Comparison of ENCODE assay signal across 9 mouse cellular contexts in the genomic region with DNA sequence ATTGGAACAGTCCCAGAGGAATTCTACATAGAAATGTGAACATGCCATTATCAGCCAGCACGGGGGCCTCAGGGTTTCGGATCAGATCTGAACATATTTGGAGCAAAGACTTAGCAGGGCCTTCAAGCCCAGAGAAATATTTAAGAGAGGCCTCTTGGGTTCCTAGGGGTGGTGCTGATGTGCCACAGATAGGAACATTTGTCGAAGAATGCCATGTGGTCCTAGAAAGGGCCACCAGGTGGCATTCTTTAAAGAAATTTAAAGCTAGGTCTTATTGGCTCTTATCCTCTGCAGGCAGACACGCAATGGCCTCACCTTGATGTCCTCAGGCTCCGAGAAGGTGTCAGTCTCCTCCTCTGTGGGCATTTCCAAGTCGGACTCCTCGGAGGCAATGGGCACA. TPM values are rescaled to one million over a fixed set of nuclear protein-coding genes. Genes with fewer than 3 reads are reported as not detected.
A peak's percentile ranks its signal among the peaks of the same experiment; 100 is the strongest.
DNase-seq lines count a peak whose midpoint lies in the region; ATAC-seq and TF ChIP-seq lines count a peak whose summit lies in the region.
"Had no signal": no experiment of that assay in that cellular context is flagged by ENCODE, and none has a peak within 500 bp of the region (broad histone marks: within the 10 kb centered on the region; RNA-seq: fewer than 3 reads in every experiment).

No protein-coding gene starts in this region.

- H3K4me1 ChIP-seq in intestine, postnatal 0 days (replicated peaks; ENCODE audit: control insufficient read depth, insufficient read depth, low read length) = no peaks in the 10 kb centered on the region
- 0 out of 2 replicates have a peak, but pooled peaks cover 2% of the 10 kb centered on the region for H3K4me1 ChIP-seq in intestine, embryonic 15.5 days (replicated peaks)
- peaks cover 25% of the 10 kb centered on the region for H3K4me1 ChIP-seq in E14TG2a.4 (replicated peaks; ENCODE audit: low read depth, low read length)
- H3K4me1 ChIP-seq in bone marrow macrophage, adult 2 months (ENCODE audit: control insufficient read depth, insufficient read depth, low read length) = peaks cover 9% of the 10 kb centered on the region
- H3K4me1 ChIP-seq in heart, embryonic 15.5 days (replicated peaks) = peaks cover 33% of the 10 kb centered on the region

- no peaks in the 10 kb centered on the region for H3K27me3 ChIP-seq in intestine, postnatal 0 days (replicated peaks; ENCODE audit: control insufficient read depth, insufficient read depth, low read length)
- H3K27me3 ChIP-seq in intestine, embryonic 15.5 days (replicated peaks) = no peaks in the 10 kb centered on the region
- peaks cover 25% of the 10 kb centered on the region for H3K27me3 ChIP-seq in E14TG2a.4 (ENCODE audit: insufficient read depth, low read length)
- H3K27me3 ChIP-seq in heart, embryonic 15.5 days = no peaks in the 10 kb centered on the region
- H3K27me3 ChIP-seq: limb, embryonic 12.5 days had no signal

- H3K4me2 ChIP-seq in intestine, postnatal 0 days (replicated peaks; ENCODE audit: low read depth) = no peak overlapping the region
- no peak overlapping the region for H3K4me2 ChIP-seq in intestine, embryonic 15.5 days (replicated peaks)
- peak overlapping the region; percentile 14; the same call in 1 of the 2 replicates for H3K4me2 ChIP-seq in heart, embryonic 15.5 days
- H3K4me2 ChIP-seq: limb, embryonic 12.5 days had no signal

- TF ChIP-seq POLR2A in bone marrow macrophage, adult 2 months (IDR thresholded peaks at IDR 0.05; ENCODE audit: borderline replicate concordance, low read depth, low read length) = no peak

- peak; percentile 71 for TF ChIP-seq CTCF in intestine, postnatal 0 days (IDR thresholded peaks at IDR 0.05; ENCODE audit: low read depth)
- peak; percentile 26 for TF ChIP-seq CTCF in E14TG2a.4 (conservative IDR thresholded peaks at IDR 0.05; ENCODE audit: low read length)
- TF ChIP-seq CTCF in bone marrow macrophage, adult 2 months (IDR thresholded peaks at IDR 0.05; ENCODE audit: low read depth, low read length) = peak; percentile 53; the same call in 1 of the 2 replicates

- H3K9ac ChIP-seq in intestine, postnatal 0 days (ENCODE audit: low read depth, low read length) = no peak overlapping the region
- H3K9ac ChIP-seq in intestine, embryonic 15.5 days = no peak overlapping the region
- no peak overlapping the region for H3K9ac ChIP-seq in heart, embryonic 15.5 days
- H3K9ac ChIP-seq: limb, embryonic 12.5 days had no signal

- 47% methylated on average over 7 of the region's 7 CpGs for WGBS in intestine, postnatal 0 days
- 48% methylated on average over 7 of the region's 7 CpGs for WGBS in intestine, embryonic 15.5 days
- WGBS in heart, embryonic 15.5 days = 40% methylated on average over 7 of the region's 7 CpGs

- no peak for ATAC-seq in intestine, postnatal 0 days
- ATAC-seq in intestine, embryonic 15.5 days = no peak
- ATAC-seq in heart, embryonic 15.5 days (replicated peaks; ENCODE audit: insufficient number of reproducible peaks, insufficient read depth, low FRiP score, low read depth) = 0 out of 2 replicates have a peak, but pooled peaks have one; percentile 3

- H3K36me3 ChIP-seq in intestine, postnatal 0 days (ENCODE audit: control insufficient read depth, insufficient read depth) = no peaks in the 10 kb centered on the region
- no peaks in the 10 kb centered on the region for H3K36me3 ChIP-seq in intestine, embryonic 15.5 days
- no peaks in the 10 kb centered on the region for H3K36me3 ChIP-seq in E14TG2a.4 (ENCODE audit: insufficient read depth, low read length)
- no peaks in the 10 kb centered on the region for H3K36me3 ChIP-seq in heart, embryonic 15.5 days
- H3K36me3 ChIP-seq: limb, embryonic 12.5 days had no signal

- H3K27ac ChIP-seq in intestine, postnatal 0 days (ENCODE audit: low read depth, low read length) = no peak overlapping the region
- H3K27ac ChIP-seq in intestine, embryonic 15.5 days = no peak overlapping the region
- H3K27ac ChIP-seq in bone marrow macrophage, adult 2 months (ENCODE audit: insufficient read depth, low read depth, low read length) = no peak overlapping the region
- peak overlapping the region; percentile 75 for H3K27ac ChIP-seq in heart, embryonic 15.5 days
- H3K27ac ChIP-seq: limb, embryonic 12.5 days had no signal

- peak; percentile 64 for DNase-seq in lung, postnatal 25 days (ENCODE audit: low spot score)
- DNase-seq in thymus, postnatal 10 days (ENCODE audit: low spot score in 2 of 2) = peak; percentile 56 to 70
- DNase-seq in ovary, postnatal 14 days (ENCODE audit: low spot score) = no peak

- no peaks in the 10 kb centered on the region for H3K9me3 ChIP-seq in intestine, postnatal 0 days (ENCODE audit: control insufficient read depth)
- no peaks in the 10 kb centered on the region for H3K9me3 ChIP-seq in intestine, embryonic 15.5 days
- no peaks in the 10 kb centered on the region for H3K9me3 ChIP-seq in E14TG2a.4 (ENCODE audit: low read length)
- H3K9me3 ChIP-seq in heart, embryonic 15.5 days (replicated peaks) = no peaks in the 10 kb centered on the region
- H3K9me3 ChIP-seq: limb, embryonic 12.5 days had no signal

- no peak overlapping the region for H3K4me3 ChIP-seq in intestine, postnatal 0 days (ENCODE audit: low read depth, low read length)
- no peak overlapping the region for H3K4me3 ChIP-seq in intestine, embryonic 15.5 days (replicated peaks)
- H3K4me3 ChIP-seq in E14TG2a.4 (replicated peaks; ENCODE audit: low read length) = no peak overlapping the region
- H3K4me3 ChIP-seq in bone marrow macrophage, adult 2 months (ENCODE audit: insufficient read depth, low read length) = no peak overlapping the region
- no peak overlapping the region for H3K4me3 ChIP-seq in heart, embryonic 15.5 days
- H3K4me3 ChIP-seq: limb, embryonic 12.5 days had no signal

RNA-seq across cellular contexts. Expression of a gene that starts 15.1 kb away (rescaled TPM):
- 1.3 and 1.5 TPM in 2 replicates for polyA plus RNA-seq in intestine, postnatal 0 days (2015; fragmentation: Nextera tagmentation; extraction: Ambion mirVana)
- polyA plus RNA-seq in intestine, embryonic 15.5 days (2015; fragmentation: Nextera tagmentation; extraction: Ambion mirVana) = 2.9 and 3.0 TPM in 2 replicates
- 5.1 and 6.5 TPM in 2 replicates for polyA plus RNA-seq in bone marrow macrophage, adult 2 months (2012; ENCODE audit: insufficient read depth, insufficient read length, missing spikeins)
- polyA plus RNA-seq in heart, embryonic 15.5 days (2015; fragmentation: Nextera tagmentation; extraction: Ambion mirVana) = 1.0 and 2.8 TPM in 2 replicates

RNA-seq across cellular contexts. Expression of a gene that starts 23.4 kb away (rescaled TPM):
- polyA plus RNA-seq in intestine, postnatal 0 days (2015; fragmentation: Nextera tagmentation; extraction: Ambion mirVana) = 0.01 TPM in 1 of 2 replicates, not detected in the other
- polyA plus RNA-seq in intestine, embryonic 15.5 days (2015; fragmentation: Nextera tagmentation; extraction: Ambion mirVana) = 0.03 and 0.05 TPM in 2 replicates
- not detected in 2 replicates for polyA plus RNA-seq in bone marrow macrophage, adult 2 months (2012; ENCODE audit: insufficient read depth, insufficient read length, missing spikeins)
- 0.06 and 0.24 TPM in 2 replicates for polyA plus RNA-seq in heart, embryonic 15.5 days (2015; fragmentation: Nextera tagmentation; extraction: Ambion mirVana)

RNA-seq across cellular contexts. Expression of a gene that starts 28.0 kb away (rescaled TPM):
- not detected in 2 replicates for polyA plus RNA-seq in intestine, postnatal 0 days (2015; fragmentation: Nextera tagmentation; extraction: Ambion mirVana)
- polyA plus RNA-seq in intestine, embryonic 15.5 days (2015; fragmentation: Nextera tagmentation; extraction: Ambion mirVana) = not detected in 2 replicates
- polyA plus RNA-seq in bone marrow macrophage, adult 2 months (2012; ENCODE audit: insufficient read depth, insufficient read length, missing spikeins) = not detected in 2 replicates
- polyA plus RNA-seq in heart, embryonic 15.5 days (2015; fragmentation: Nextera tagmentation; extraction: Ambion mirVana) = not detected in 2 replicates
- polyA plus RNA-seq: limb, embryonic 12.5 days had no signal

RNA-seq across cellular contexts. Expression of a gene that starts 35.6 kb away (rescaled TPM):
- 0.52 and 0.97 TPM in 2 replicates for polyA plus RNA-seq in intestine, postnatal 0 days (2015; fragmentation: Nextera tagmentation; extraction: Ambion mirVana)
- 0.34 and 0.69 TPM in 2 replicates for polyA plus RNA-seq in intestine, embryonic 15.5 days (2015; fragmentation: Nextera tagmentation; extraction: Ambion mirVana)
- polyA plus RNA-seq in bone marrow macrophage, adult 2 months (2012; ENCODE audit: insufficient read depth, insufficient read length, missing spikeins) = not detected in 2 replicates
- 0.44 and 0.62 TPM in 2 replicates for polyA plus RNA-seq in heart, embryonic 15.5 days (2015; fragmentation: Nextera tagmentation; extraction: Ambion mirVana)
- polyA plus RNA-seq: limb, embryonic 12.5 days had no signal

RNA-seq across cellular contexts. Expression of a gene that starts 53.2 kb away (rescaled TPM):
- polyA plus RNA-seq in intestine, postnatal 0 days (2015; fragmentation: Nextera tagmentation; extraction: Ambion mirVana) = 0.09 TPM in 1 of 2 replicates, not detected in the other
- polyA plus RNA-seq in intestine, embryonic 15.5 days (2015; fragmentation: Nextera tagmentation; extraction: Ambion mirVana) = 0.31 and 0.33 TPM in 2 replicates
- not detected in 2 replicates for polyA plus RNA-seq in bone marrow macrophage, adult 2 months (2012; ENCODE audit: insufficient read depth, insufficient read length, missing spikeins)
- 0.34 TPM in 1 of 2 replicates, not detected in the other for polyA plus RNA-seq in heart, embryonic 15.5 days (2015; fragmentation: Nextera tagmentation; extraction: Ambion mirVana)
